35 mouse cellular contexts compared by ENCODE assay signal in the genomic region with DNA sequence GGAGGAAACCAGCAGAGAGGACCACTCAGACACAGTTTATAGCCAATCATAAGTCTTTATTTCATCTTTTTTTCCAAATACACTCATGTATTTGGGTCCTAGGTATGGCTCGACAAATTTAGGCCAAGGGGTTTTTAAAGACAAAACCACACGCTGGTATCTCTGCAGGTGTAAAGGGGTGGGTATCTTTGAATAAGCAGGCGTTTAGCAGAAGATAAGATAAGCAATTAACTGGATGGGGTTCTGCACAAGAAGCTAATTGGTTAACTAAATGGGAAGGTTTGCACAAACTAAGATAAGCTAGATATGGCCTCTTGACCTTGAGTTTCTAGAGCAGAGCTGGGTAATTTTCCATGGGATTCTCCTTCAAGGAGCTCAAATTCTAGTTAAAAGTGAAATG.
"Had no signal": no experiment of that assay in that cellular context is flagged by ENCODE, and none has a peak within 500 bp of the region (broad histone marks: within the 10 kb centered on the region; RNA-seq: fewer than 3 reads in every experiment).

No protein-coding gene starts in this region.

- H3K27me3 ChIP-seq: heart, embryonic 12.5 days; heart, embryonic 13.5 days; heart, embryonic 15.5 days; hindbrain, embryonic 13.5 days; hindbrain, embryonic 15.5 days; intestine, embryonic 15.5 days; kidney, embryonic 15.5 days had no signal

- H3K4me3 ChIP-seq: heart, embryonic 10.5 days; heart, embryonic 12.5 days; heart, embryonic 13.5 days; heart, embryonic 15.5 days; hindbrain, embryonic 10.5 days; hindbrain, embryonic 13.5 days; hindbrain, embryonic 15.5 days; intestine, embryonic 15.5 days; kidney, embryonic 15.5 days; layer of hippocampus, adult 2 months; left cerebral cortex, adult 2 months had no signal

- H3K9me3 ChIP-seq: heart, embryonic 10.5 days; heart, embryonic 12.5 days; heart, embryonic 13.5 days; heart, embryonic 15.5 days; hindbrain, embryonic 10.5 days; hindbrain, embryonic 13.5 days; hindbrain, embryonic 15.5 days; intestine, embryonic 15.5 days; kidney, embryonic 15.5 days had no signal

- H3K9ac ChIP-seq: heart, embryonic 12.5 days; heart, embryonic 13.5 days; heart, embryonic 15.5 days; hindbrain, embryonic 13.5 days; hindbrain, embryonic 14.5 days; hindbrain, embryonic 15.5 days; intestine, embryonic 15.5 days; kidney, embryonic 15.5 days had no signal

- H3K4me2 ChIP-seq: heart, embryonic 11.5 days; heart, embryonic 12.5 days; heart, embryonic 13.5 days; heart, embryonic 15.5 days; hindbrain, embryonic 13.5 days; hindbrain, embryonic 14.5 days; hindbrain, embryonic 15.5 days; intestine, embryonic 15.5 days; kidney, embryonic 15.5 days had no signal

- H3K36me3 ChIP-seq: heart, embryonic 10.5 days; heart, embryonic 12.5 days; heart, embryonic 13.5 days; heart, embryonic 15.5 days; hindbrain, embryonic 10.5 days; hindbrain, embryonic 13.5 days; hindbrain, embryonic 15.5 days; intestine, embryonic 15.5 days; kidney, embryonic 15.5 days had no signal

- H3K27ac ChIP-seq: heart, embryonic 10.5 days; heart, embryonic 13.5 days; heart, embryonic 15.5 days; hindbrain, embryonic 10.5 days; hindbrain, embryonic 13.5 days; hindbrain, embryonic 14.5 days; hindbrain, embryonic 15.5 days; hindbrain, postnatal 0 days; intestine, embryonic 15.5 days; kidney, embryonic 15.5 days; kidney, postnatal 0 days; layer of hippocampus, adult 2 months; left cerebral cortex, adult 2 months had no signal

- DNase-seq: heart, postnatal 10 days; heart, postnatal 14 days; heart, postnatal 36 days; heart, postnatal 4 days; kidney, adult 11 months; kidney, adult 18-20 months; kidney, adult 2 months; kidney, adult 8-10 months; kidney, adult 9 months; kidney, postnatal 10 days; kidney, postnatal 14 days; kidney, postnatal 25 days; kidney, postnatal 36 days; kidney, postnatal 4 days; layer of hippocampus, adult 9-11 months; layer of hippocampus, postnatal 36 days had no signal

- H3K4me1 ChIP-seq: heart, embryonic 10.5 days; heart, embryonic 12.5 days; heart, embryonic 13.5 days; heart, embryonic 15.5 days; hindbrain, embryonic 10.5 days; hindbrain, embryonic 13.5 days; hindbrain, embryonic 15.5 days; intestine, embryonic 15.5 days; kidney, embryonic 15.5 days had no signal

- ATAC-seq: hindbrain, embryonic 16.5 days; hindbrain, postnatal 0 days; inflammation-experienced regulatory T-cells, adult 6 months; intestine, embryonic 15.5 days; intestine, embryonic 16.5 days; intestine, postnatal 0 days had no signal
